Mouse (Mus musculus): ENCODE data around the gene Dpp8.

DNA sequence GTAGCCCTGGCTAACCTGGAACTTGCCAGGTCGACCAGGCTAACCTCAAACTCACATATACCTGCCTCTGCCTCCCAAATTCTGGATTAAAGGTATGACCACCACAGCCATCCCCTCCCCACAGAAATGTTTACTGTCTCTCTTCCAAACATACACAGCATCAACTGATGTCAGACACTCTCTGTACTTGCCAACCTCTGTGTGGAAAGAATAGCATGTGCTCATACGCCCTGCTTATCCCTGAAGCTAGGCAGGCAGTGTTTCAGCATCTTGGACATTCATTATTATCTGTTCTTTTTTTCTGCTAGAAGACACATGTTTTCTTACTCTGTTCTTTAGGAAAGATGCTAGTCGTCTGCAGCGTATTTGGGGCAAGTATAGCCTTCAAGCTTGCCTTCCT is 14.3 kb upstream of the Dpp8 start:
- TF ChIP-seq CTCF (conservative IDR thresholded peaks at IDR 0.05; ENCODE audit: insufficient read depth, insufficient read length, low read depth, low read length) (no peak), POLR2A (IDR thresholded peaks at IDR 0.05; ENCODE audit: low read depth, low read length) (no peak)
